ENCODE assay signal across 9 mouse cellular contexts in the genomic region with DNA sequence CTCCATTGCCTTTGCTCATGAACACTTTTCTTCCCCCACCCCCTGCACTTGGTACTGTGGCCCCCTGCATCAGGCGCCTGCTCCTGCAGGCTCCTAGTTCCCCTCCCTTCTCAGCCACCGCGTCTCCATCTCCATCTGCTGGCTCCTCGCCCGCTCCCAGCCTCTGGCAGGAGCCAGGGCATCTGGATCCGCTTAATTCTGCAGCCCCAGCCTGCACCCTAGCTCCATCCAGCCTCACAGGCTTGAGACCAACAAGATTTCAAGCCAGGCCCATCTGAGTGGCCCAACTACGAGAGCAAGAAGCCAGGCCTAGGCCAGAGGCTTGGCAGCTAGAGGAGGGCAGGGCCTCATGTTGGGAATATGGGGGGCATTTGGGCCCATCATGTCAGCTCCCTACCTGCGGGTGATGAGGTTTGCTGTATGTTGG. TPM values are rescaled to one million over a fixed set of nuclear protein-coding genes. Genes with fewer than 3 reads are reported as not detected.
DNase-seq lines count a peak whose midpoint lies in the region; ATAC-seq and TF ChIP-seq lines count a peak whose summit lies in the region.
"Not testable (repeated sequence)": the region's sequence is repeated elsewhere in the genome, so short reads cannot be mapped to it uniquely, and the experiment has no call there.
"Had no signal": no experiment of that assay in that cellular context is flagged by ENCODE, and none has a peak within 500 bp of the region (broad histone marks: within the 10 kb centered on the region; RNA-seq: fewer than 3 reads in every experiment).

No protein-coding gene starts in this region.

- peak overlapping the region; percentile 63 for H3K9ac ChIP-seq in embryonic facial prominence, embryonic 14.5 days (ENCODE audit: low read depth, low read length)
- peak overlapping the region; percentile 28; the same call in 1 of the 2 replicates for H3K9ac ChIP-seq in hindbrain, embryonic 11.5 days (ENCODE audit: low read depth, low read length)
- not testable (repeated sequence) for H3K9ac ChIP-seq in liver, embryonic 13.5 days
- peak overlapping the region; percentile 21; the same call in 1 of the 2 replicates for H3K9ac ChIP-seq in neural tube, embryonic 12.5 days

- not testable (repeated sequence) for TF ChIP-seq CTCF in brain, embryonic 14.5 days (IDR thresholded peaks at IDR 0.05; ENCODE audit: borderline replicate concordance, extremely low read depth, insufficient read depth, insufficient read length)

- H3K4me1 ChIP-seq in embryonic facial prominence, embryonic 14.5 days (ENCODE audit: control insufficient read depth, insufficient read depth, low read length): peaks cover 16% of the 10 kb centered on the region
- H3K4me1 ChIP-seq in hindbrain, embryonic 11.5 days (replicated peaks; ENCODE audit: control insufficient read depth, insufficient read depth, low read length): not testable (repeated sequence)
- H3K4me1 ChIP-seq in liver, embryonic 13.5 days (replicated peaks): peaks cover 46% of the 10 kb centered on the region
- peaks cover 13% of the 10 kb centered on the region for H3K4me1 ChIP-seq in neural tube, embryonic 12.5 days

- H3K27me3 ChIP-seq in embryonic facial prominence, embryonic 14.5 days (replicated peaks; ENCODE audit: control insufficient read depth, insufficient read depth, low read length); hindbrain, embryonic 11.5 days (ENCODE audit: control insufficient read depth, insufficient read depth, low read length); liver, embryonic 13.5 days; neural tube, embryonic 12.5 days (replicated peaks): not testable (repeated sequence)

- peaks cover 16% of the 10 kb centered on the region for H3K36me3 ChIP-seq in embryonic facial prominence, embryonic 14.5 days (ENCODE audit: control insufficient read depth, insufficient read depth, low read length)
- H3K36me3 ChIP-seq in hindbrain, embryonic 11.5 days (ENCODE audit: control insufficient read depth, insufficient read depth, low read length); liver, embryonic 13.5 days; neural tube, embryonic 12.5 days: not testable (repeated sequence)

- WGBS in embryonic facial prominence, embryonic 14.5 days: 25% methylated on average over 8 of the region's 8 CpGs
- 48% methylated on average over 8 of the region's 8 CpGs for WGBS in hindbrain, embryonic 11.5 days
- 76% methylated on average over 8 of the region's 8 CpGs for WGBS in liver, embryonic 13.5 days (ENCODE audit: insufficient replicate concordance)
- 53% methylated on average over 8 of the region's 8 CpGs for WGBS in neural tube, embryonic 12.5 days

- H3K27ac ChIP-seq in embryonic facial prominence, embryonic 14.5 days (replicated peaks; ENCODE audit: low read depth, low read length): peak overlapping the region; percentile 97
- peak overlapping the region; percentile 34; the same call in 1 of the 2 replicates for H3K27ac ChIP-seq in hindbrain, embryonic 11.5 days (ENCODE audit: low read depth, low read length)
- H3K27ac ChIP-seq in liver, embryonic 13.5 days: peak overlapping the region; percentile 80; the same call in 1 of the 2 replicates
- not testable (repeated sequence) for H3K27ac ChIP-seq in neural tube, embryonic 12.5 days

- DNase-seq in brain, embryonic 14.5 days (ENCODE audit: low read depth): peak; percentile 60
- peak; percentile 93 for DNase-seq in embryonic facial prominence, embryonic 14.5 days (ENCODE audit: low spot score)
- peak; percentile 81 to 93 for DNase-seq in gastrocnemius, postnatal 4 days (ENCODE audit: low spot score in 2 of 2)
- DNase-seq in hindbrain, embryonic 11.5 days (ENCODE audit: low spot score): peak; percentile 25
- DNase-seq in kidney, postnatal 25 days: peak; percentile 48 to 60
- not testable (repeated sequence) for DNase-seq in liver, embryonic 13.5 days
- peak; percentile 64 to 81 for DNase-seq in urinary bladder, postnatal 4 days (ENCODE audit: low spot score in 2 of 2)

- peak; percentile 75 for ATAC-seq in embryonic facial prominence, embryonic 14.5 days (ENCODE audit: low read depth)
- not testable (repeated sequence) for ATAC-seq in hindbrain, embryonic 11.5 days (ENCODE audit: low FRiP score); liver, embryonic 13.5 days (ENCODE audit: low read depth); neural tube, embryonic 12.5 days (ENCODE audit: low FRiP score, low read depth)

- peak overlapping the region; percentile 69 for H3K4me2 ChIP-seq in embryonic facial prominence, embryonic 14.5 days (ENCODE audit: low read depth, low read length)
- H3K4me2 ChIP-seq in hindbrain, embryonic 11.5 days (replicated peaks; ENCODE audit: low read depth, low read length): not testable (repeated sequence)
- H3K4me2 ChIP-seq in liver, embryonic 13.5 days: 0 out of 2 replicates have a peak overlapping the region, but pooled peaks have one; percentile 63
- H3K4me2 ChIP-seq in neural tube, embryonic 12.5 days (replicated peaks): peak overlapping the region; percentile 60

- not testable (repeated sequence) for TF ChIP-seq POLR2A in brain, embryonic 14.5 days (IDR thresholded peaks at IDR 0.05; ENCODE audit: borderline replicate concordance, extremely low read depth, insufficient read depth, insufficient read length, poor library complexity, severe bottlenecking)

- H3K4me3 ChIP-seq in embryonic facial prominence, embryonic 14.5 days (ENCODE audit: low read depth, low read length): peak overlapping the region; percentile 52
- H3K4me3 ChIP-seq in hindbrain, embryonic 11.5 days (ENCODE audit: low read depth, low read length); liver, embryonic 13.5 days (replicated peaks); neural tube, embryonic 12.5 days: not testable (repeated sequence)

- H3K9me3 ChIP-seq in embryonic facial prominence, embryonic 14.5 days (ENCODE audit: control insufficient read depth, low read length); hindbrain, embryonic 11.5 days (ENCODE audit: control insufficient read depth, low read length); liver, embryonic 13.5 days (replicated peaks); neural tube, embryonic 12.5 days: not testable (repeated sequence)

RNA-seq across cellular contexts. Expression of a gene that starts 6.7 kb away (rescaled TPM):
- polyA plus RNA-seq in brain, embryonic 14.5 days (2012; rRNA removed): 55.7 and 60.0 TPM in 2 replicates
- 77.9 and 79.7 TPM in 2 replicates for polyA plus RNA-seq in embryonic facial prominence, embryonic 14.5 days (2014; fragmentation: Nextera tagmentation; extraction: Ambion mirVana)
- total RNA-seq in gastrocnemius, postnatal 4 days (2021): 10 to 100 TPM; 25.7 to 27.4 TPM
- 71.5 and 71.9 TPM in 2 replicates for polyA plus RNA-seq in hindbrain, embryonic 11.5 days (2014; fragmentation: Nextera tagmentation; extraction: Ambion mirVana)
- 45.1 and 45.2 TPM in 2 replicates for polyA plus RNA-seq in liver, embryonic 13.5 days (2015; fragmentation: Nextera tagmentation; extraction: Ambion mirVana)
- polyA plus RNA-seq in neural tube, embryonic 12.5 days (2016; fragmentation: Nextera tagmentation; extraction: Ambion mirVana): 60.7 and 63.7 TPM in 2 replicates

RNA-seq across cellular contexts. Expression of a gene that starts 7.7 kb away (rescaled TPM):
- 75.4 and 84.6 TPM in 2 replicates for polyA plus RNA-seq in brain, embryonic 14.5 days (2012; rRNA removed)
- 35.1 and 36.5 TPM in 2 replicates for polyA plus RNA-seq in embryonic facial prominence, embryonic 14.5 days (2014; fragmentation: Nextera tagmentation; extraction: Ambion mirVana)
- total RNA-seq in gastrocnemius, postnatal 4 days (2021): 10 to 100 TPM; 24.0 to 24.1 TPM
- polyA plus RNA-seq in hindbrain, embryonic 11.5 days (2014; fragmentation: Nextera tagmentation; extraction: Ambion mirVana): 24.0 and 26.1 TPM in 2 replicates
- 22.5 and 25.0 TPM in 2 replicates for polyA plus RNA-seq in liver, embryonic 13.5 days (2015; fragmentation: Nextera tagmentation; extraction: Ambion mirVana)
- polyA plus RNA-seq in neural tube, embryonic 12.5 days (2016; fragmentation: Nextera tagmentation; extraction: Ambion mirVana): 25.2 and 27.3 TPM in 2 replicates

RNA-seq across cellular contexts. Expression of a gene that starts 11.3 kb away (rescaled TPM):
- 314 and 480 TPM in 2 replicates for polyA plus RNA-seq in brain, embryonic 14.5 days (2012; rRNA removed)
- 41.4 and 46.0 TPM in 2 replicates for polyA plus RNA-seq in embryonic facial prominence, embryonic 14.5 days (2014; fragmentation: Nextera tagmentation; extraction: Ambion mirVana)
- 10 to 100 TPM; 26.2 to 27.4 TPM for total RNA-seq in gastrocnemius, postnatal 4 days (2021)
- polyA plus RNA-seq in hindbrain, embryonic 11.5 days (2014; fragmentation: Nextera tagmentation; extraction: Ambion mirVana): 79.4 and 84.8 TPM in 2 replicates
- polyA plus RNA-seq in liver, embryonic 13.5 days (2015; fragmentation: Nextera tagmentation; extraction: Ambion mirVana): 7.1 and 7.6 TPM in 2 replicates
- polyA plus RNA-seq in neural tube, embryonic 12.5 days (2016; fragmentation: Nextera tagmentation; extraction: Ambion mirVana): 133 and 136 TPM in 2 replicates

RNA-seq across cellular contexts. Expression of a gene that starts 31.8 kb away (rescaled TPM):
- 0.40 and 0.57 TPM in 2 replicates for polyA plus RNA-seq in brain, embryonic 14.5 days (2012; rRNA removed)
- polyA plus RNA-seq in embryonic facial prominence, embryonic 14.5 days (2014; fragmentation: Nextera tagmentation; extraction: Ambion mirVana): 0.12 and 0.15 TPM in 2 replicates
- total RNA-seq in gastrocnemius, postnatal 4 days (2021): not detected
- 0.68 and 0.93 TPM in 2 replicates for polyA plus RNA-seq in hindbrain, embryonic 11.5 days (2014; fragmentation: Nextera tagmentation; extraction: Ambion mirVana)
- not detected in 2 replicates for polyA plus RNA-seq in liver, embryonic 13.5 days (2015; fragmentation: Nextera tagmentation; extraction: Ambion mirVana)
- 1.4 and 1.5 TPM in 2 replicates for polyA plus RNA-seq in neural tube, embryonic 12.5 days (2016; fragmentation: Nextera tagmentation; extraction: Ambion mirVana)
- total RNA-seq: ES-E14 had no signal

RNA-seq across cellular contexts. Expression of a gene that starts 39.7 kb away (rescaled TPM):
- 157 and 186 TPM in 2 replicates for polyA plus RNA-seq in brain, embryonic 14.5 days (2012; rRNA removed)
- 112 and 117 TPM in 2 replicates for polyA plus RNA-seq in embryonic facial prominence, embryonic 14.5 days (2014; fragmentation: Nextera tagmentation; extraction: Ambion mirVana)
- 10 to 100 TPM; 49.8 to 52.9 TPM for total RNA-seq in gastrocnemius, postnatal 4 days (2021)
- polyA plus RNA-seq in hindbrain, embryonic 11.5 days (2014; fragmentation: Nextera tagmentation; extraction: Ambion mirVana): 187 and 192 TPM in 2 replicates
- 86.4 and 90.0 TPM in 2 replicates for polyA plus RNA-seq in liver, embryonic 13.5 days (2015; fragmentation: Nextera tagmentation; extraction: Ambion mirVana)
- 225 and 233 TPM in 2 replicates for polyA plus RNA-seq in neural tube, embryonic 12.5 days (2016; fragmentation: Nextera tagmentation; extraction: Ambion mirVana)
